In the genomic region with DNA sequence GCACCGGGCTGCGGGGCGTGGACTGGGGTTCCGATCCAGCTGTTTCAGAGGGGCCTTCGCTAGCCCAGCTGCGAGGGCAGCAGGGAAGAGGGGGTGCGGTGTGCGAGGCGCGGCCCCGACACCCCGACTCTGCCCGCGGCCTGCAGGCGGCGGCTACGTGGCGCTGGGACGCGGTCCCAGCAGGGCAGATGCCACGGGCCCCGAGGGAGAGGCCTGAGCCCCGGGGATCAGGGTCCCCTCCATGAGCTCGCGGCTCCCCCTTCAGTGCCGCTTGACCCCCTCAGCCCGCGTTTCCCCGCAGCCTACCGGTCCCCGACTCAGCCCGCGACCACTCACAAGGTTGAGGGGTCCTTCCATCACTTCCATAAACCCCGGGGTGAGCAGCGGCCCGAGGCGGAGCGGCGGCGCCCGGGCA, we compare ENCODE assay signal across 8 mouse cellular contexts. TPM values are rescaled to one million over a fixed set of nuclear protein-coding genes. Genes with fewer than 3 reads are reported as not detected.
DNase-seq lines count a peak whose midpoint lies in the region; ATAC-seq and TF ChIP-seq lines count a peak whose summit lies in the region.

No protein-coding gene starts in this region.

- no peak for TF ChIP-seq CTCF in kidney, adult 2 months (conservative IDR thresholded peaks at IDR 0.05; ENCODE audit: insufficient read depth, insufficient read length, low read depth, low read length)
- TF ChIP-seq CTCF in E14TG2a.4 (conservative IDR thresholded peaks at IDR 0.05; ENCODE audit: low read length), result no peak

- peak; percentile 57 for ATAC-seq in common myeloid progenitor, adult 5-6 weeks (replicated peaks; ENCODE audit: low read depth, poor library complexity, severe bottlenecking)
- peak; percentile 24 to 63; a peak in 2 of 4 replicates for ATAC-seq in hematopoietic stem cell, adult 5-6 weeks (replicated peaks in 1 of 2; ENCODE audit: insufficient read depth in 1 of 2, low FRiP score in 2 of 2, low TSS enrichment in 1 of 2, low read depth in 1 of 2, poor library complexity in 2 of 2, severe bottlenecking in 2 of 2)
- peak; percentile 74 for ATAC-seq in liver, embryonic 15.5 days (ENCODE audit: insufficient read depth)
- no peak; the same call in none of the 2 replicates for ATAC-seq in neural tube, embryonic 15.5 days (ENCODE audit: low FRiP score)

- no peak for TF ChIP-seq POLR2A in kidney, adult 2 months (IDR thresholded peaks at IDR 0.05; ENCODE audit: low read depth, low read length)

- H3K36me3 ChIP-seq in kidney, adult 2 months (ENCODE audit: control insufficient read depth, insufficient read depth, low read length), result no peaks in the 10 kb centered on the region
- peaks cover 34% of the 10 kb centered on the region for H3K36me3 ChIP-seq in E14TG2a.4 (ENCODE audit: insufficient read depth, low read length)
- no peaks in the 10 kb centered on the region for H3K36me3 ChIP-seq in liver, embryonic 15.5 days (replicated peaks)
- no peaks in the 10 kb centered on the region for H3K36me3 ChIP-seq in neural tube, embryonic 15.5 days

- peak overlapping the region; percentile 71 for H3K4me3 ChIP-seq in kidney, adult 2 months (ENCODE audit: insufficient read depth, low read depth, low read length)
- peak overlapping the region; percentile 98 for H3K4me3 ChIP-seq in E14TG2a.4 (replicated peaks; ENCODE audit: low read length)
- peak overlapping the region; percentile 85 for H3K4me3 ChIP-seq in liver, embryonic 15.5 days (replicated peaks)
- H3K4me3 ChIP-seq in neural tube, embryonic 15.5 days (replicated peaks), result peak overlapping the region; percentile 97

- no peaks in the 10 kb centered on the region for H3K27me3 ChIP-seq in kidney, adult 2 months (replicated peaks; ENCODE audit: control insufficient read depth, insufficient read depth, low read length)
- no peaks in the 10 kb centered on the region for H3K27me3 ChIP-seq in E14TG2a.4 (ENCODE audit: insufficient read depth, low read length)
- no peaks in the 10 kb centered on the region for H3K27me3 ChIP-seq in liver, embryonic 15.5 days
- H3K27me3 ChIP-seq in neural tube, embryonic 15.5 days (replicated peaks), result no peaks in the 10 kb centered on the region

- peak overlapping the region; percentile 89 for H3K9ac ChIP-seq in liver, embryonic 15.5 days
- peak overlapping the region; percentile 89 for H3K9ac ChIP-seq in neural tube, embryonic 15.5 days (replicated peaks)

- WGBS in kidney, adult 2 months, result 1% methylated on average over 41 of the region's 41 CpGs
- WGBS in liver, embryonic 15.5 days (ENCODE audit: insufficient replicate concordance), result under 1% methylated on average over 41 of the region's 41 CpGs
- under 1% methylated on average over 33 of the region's 41 CpGs for WGBS in neural tube, embryonic 15.5 days

- peaks cover 30% of the 10 kb centered on the region for H3K4me1 ChIP-seq in kidney, adult 2 months (ENCODE audit: control insufficient read depth, insufficient read depth, low read length)
- peaks cover 64% of the 10 kb centered on the region for H3K4me1 ChIP-seq in E14TG2a.4 (replicated peaks; ENCODE audit: low read depth, low read length)
- peaks cover 38% of the 10 kb centered on the region for H3K4me1 ChIP-seq in liver, embryonic 15.5 days (replicated peaks)
- peaks cover 35% of the 10 kb centered on the region for H3K4me1 ChIP-seq in neural tube, embryonic 15.5 days

- H3K27ac ChIP-seq in kidney, adult 2 months (ENCODE audit: insufficient read depth, low read depth, low read length), result peak overlapping the region; percentile 34
- H3K27ac ChIP-seq in liver, embryonic 15.5 days (replicated peaks), result peak overlapping the region; percentile 77
- H3K27ac ChIP-seq in neural tube, embryonic 15.5 days (replicated peaks), result peak overlapping the region; percentile 84

- DNase-seq in kidney, adult 2 months, result no peak
- DNase-seq in kidney, adult 18-20 months, result no peak
- no peak for DNase-seq in layer of hippocampus, adult 9-10 months (ENCODE audit: low spot score)

- peak overlapping the region; percentile 90 for H3K4me2 ChIP-seq in liver, embryonic 15.5 days
- peak overlapping the region; percentile 89 for H3K4me2 ChIP-seq in neural tube, embryonic 15.5 days

- peaks cover 16% of the 10 kb centered on the region for H3K9me3 ChIP-seq in E14TG2a.4 (ENCODE audit: low read length)
- no peaks in the 10 kb centered on the region for H3K9me3 ChIP-seq in liver, embryonic 15.5 days (replicated peaks)
- no peaks in the 10 kb centered on the region for H3K9me3 ChIP-seq in neural tube, embryonic 15.5 days (replicated peaks)

RNA-seq across cellular contexts. Expression of a gene that starts 0.3 kb away (rescaled TPM):
- polyA plus RNA-seq in kidney, adult 2 months (2012; rRNA removed), result 6.8 and 8.6 TPM in 2 replicates
- 25.1 and 25.7 TPM in 2 replicates for total RNA-seq in common myeloid progenitor, adult 5-6 weeks (2017)
- 20.3 and 21.3 TPM in 2 replicates for total RNA-seq in hematopoietic stem cell, adult 5-6 weeks (2017)
- polyA plus RNA-seq in liver, embryonic 15.5 days (2015; fragmentation: Nextera tagmentation; extraction: Ambion mirVana), result 14.3 and 15.7 TPM in 2 replicates
- polyA plus RNA-seq in neural tube, embryonic 15.5 days (2015; fragmentation: Nextera tagmentation; extraction: Ambion mirVana), result 38.6 and 39.4 TPM in 2 replicates

Comparison
In these comparisons a context has a peak if more than half of its experiments do, and no peak if none do; other contexts are left out.
1. H3K27ac ChIP-seq: peak in every context shown above with its lines; median percentile 84 in neural tube, embryonic 15.5 days; 77 in liver, embryonic 15.5 days; 34 in kidney, adult 2 months.